Mouse (Mus musculus) lung, postnatal 0 days (tissue): Measurements from ENCODE around the gene Hyal6.

ENCODE experiments used
- CTCF ChIP-seq: IDR thresholded peaks from 2 replicates; pipeline ENCODE4 v1.5.1; 2016; ENCODE audit warnings: antibody characterized with exemption, mild to moderate bottlenecking
- EP300 ChIP-seq: IDR thresholded peaks from 2 replicates; pipeline ENCODE4 v1.6.1; 2016; ENCODE audit warnings: antibody characterized with exemption, mild to moderate bottlenecking, control low read depth

GRCm38 (mm10) chr6:24732945-24733344, at the start of gene Hyal6:
- TF ChIP-seq CTCF = no peak
- no peak for TF ChIP-seq EP300
